Mouse (Mus musculus) liver, embryonic 14.5 days (tissue): ENCODE results near the gene B2m. TPM values are rescaled to one million over a fixed set of nuclear protein-coding genes. Genes with fewer than 3 reads are reported as not detected.

Source experiments
- ATAC-seq: fragments of 200-750 bp; cut with Nextera tagmentation; 2 replicates; pipeline ENCODE4 v1.8.0; 2017; ENCODE audit warnings: moderate number of reproducible peaks, mild to moderate bottlenecking, moderate library complexity; ENCODE audit not compliant: insufficient read depth
- DNase-seq, 3 experiments: peaks; one replicate each; pipeline ENCODE4 v3.0.0-alpha.2; 2012 to 2013; ENCODE audit warnings: low read depth in 3 of 3, low spot score in 3 of 3
- H3K27ac ChIP-seq: fragments of 300-500 bp; sonication (generic); 2 replicates; pipeline ENCODE4 v1.5.1; 2014; ENCODE audit warnings: moderate library complexity, mild to moderate bottlenecking, control low read depth, inconsistent platforms
- H3K27me3 ChIP-seq: fragments of 300-500 bp; sonication (generic); 2 replicates; pipeline ENCODE4 v1.6.1; 2014; ENCODE audit warnings: mild to moderate bottlenecking, low read length, moderate library complexity; ENCODE audit not compliant: control insufficient read depth, insufficient read depth
- H3K36me3 ChIP-seq: fragments of 300-500 bp; sonication (generic); replicated peaks from 2 replicates; pipeline ENCODE4 v1.6.1; 2014; ENCODE audit warnings: low read depth; ENCODE audit not compliant: control insufficient read depth, insufficient read depth
- H3K4me1 ChIP-seq, 2 experiments: fragments of 200-500 bp in 1 of 2; fragments of 300-500 bp in 1 of 2; sonication (generic) in 1 of 2; replicated peaks; 2 replicates each; pipeline ENCODE4 v1.6.1; 2012 to 2014; ENCODE audit warnings: antibody characterized with exemption in 1 of 2, inconsistent platforms in 1 of 2, low read length in 1 of 2; ENCODE audit not compliant: control insufficient read depth in 2 of 2, insufficient read depth in 2 of 2
- H3K4me2 ChIP-seq: fragments of 300-500 bp; sonication (generic); 2 replicates; pipeline ENCODE4 v1.6.1; 2014; ENCODE audit warnings: low read depth, mild to moderate bottlenecking, control low read depth, moderate library complexity
- H3K4me3 ChIP-seq, 2 experiments: fragments of 200-500 bp in 1 of 2; fragments of 300-500 bp in 1 of 2; sonication (generic) in 1 of 2; 2 replicates each; pipeline ENCODE4 v1.5.1; 2012 to 2014; ENCODE audit warnings: low read depth in 2 of 2, low read length in 2 of 2, mild to moderate bottlenecking in 2 of 2, control low read depth in 1 of 2, inconsistent platforms in 1 of 2, moderate library complexity in 1 of 2; ENCODE audit not compliant: insufficient read depth in 1 of 2
- H3K9ac ChIP-seq: fragments of 300-500 bp; sonication (generic); replicated peaks from 2 replicates; pipeline ENCODE4 v1.6.1; 2014; ENCODE audit warnings: mild to moderate bottlenecking, control low read depth, moderate library complexity
- H3K9me3 ChIP-seq: fragments of 300-500 bp; sonication (generic); 2 replicates; pipeline ENCODE4 v1.6.1; 2016; ENCODE audit warnings: low read length, mixed read lengths; ENCODE audit not compliant: control insufficient read depth
- CTCF ChIP-seq: IDR thresholded peaks from 2 replicates; pipeline ENCODE4 v1.5.1; 2016; ENCODE audit warnings: antibody characterized with exemption, low read depth, control low read depth
- EP300 ChIP-seq: IDR thresholded peaks from 2 replicates; pipeline ENCODE4 v1.6.1; 2016; ENCODE audit warnings: antibody characterized with exemption, low read depth
- WGBS: fragments of 180-500 bp; shearing (Covaris S2); extraction: QIAGEN DNeasy Blood & Tissue Kit; methylation state at CpG from one replicate; pipeline ENCODE4 v1.1.7; 2014; ENCODE audit not compliant: insufficient replicate concordance; 5-methylcytosine and 5-hydroxymethylcytosine counted together
- polyA plus RNA-seq, 2 experiments: library from polyadenylated mRNA; depleted of rRNA in 1 of 2; stranded (reverse) in 1 of 2; unstranded in 1 of 2; fragments of >200 nt; fragmentation: Nextera tagmentation in 1 of 2; extraction: Ambion mirVana in 1 of 2; gene quantifications; 2 replicates each; pipeline versions ENCODE4 v1.2.1 to v1.2.3; 2012 to 2014

Gene B2m
- polyA plus RNA-seq, 2 experiments, result 156 to 413 TPM

GRCm38 (mm10) chr2:122186106-122186505, 38.6 kb downstream of the B2m start, which contains the start of the genes Patl2 and Terb2:
Gene Patl2 (minus strand): TSS chr2:122186189.
Gene Terb2 (plus strand): TSS chr2:122186272.
- Histone ChIP-seq H3K27ac (no peak within 1 kb of the TSS), H3K4me2 (no peak within 1 kb of the TSS), H3K9ac (no peak within 1 kb of the TSS), H3K4me1 (peaks cover 0 to 3% of the 10 kb centered on the region in 2 experiments; a peak in 3 of 4 replicates), H3K36me3 (no peaks in the 10 kb centered on the region), H3K9me3 (no peaks in the 10 kb centered on the region), H3K4me3 (no peak within 1 kb of the TSS), H3K27me3 (no peaks in the 10 kb centered on the region)
- 74% methylated on average over 17 of the region's 17 CpGs for WGBS
- ATAC-seq (no peak), DNase-seq (no peak)
- TF ChIP-seq EP300 (no peak), CTCF (no peak)

DNA sequence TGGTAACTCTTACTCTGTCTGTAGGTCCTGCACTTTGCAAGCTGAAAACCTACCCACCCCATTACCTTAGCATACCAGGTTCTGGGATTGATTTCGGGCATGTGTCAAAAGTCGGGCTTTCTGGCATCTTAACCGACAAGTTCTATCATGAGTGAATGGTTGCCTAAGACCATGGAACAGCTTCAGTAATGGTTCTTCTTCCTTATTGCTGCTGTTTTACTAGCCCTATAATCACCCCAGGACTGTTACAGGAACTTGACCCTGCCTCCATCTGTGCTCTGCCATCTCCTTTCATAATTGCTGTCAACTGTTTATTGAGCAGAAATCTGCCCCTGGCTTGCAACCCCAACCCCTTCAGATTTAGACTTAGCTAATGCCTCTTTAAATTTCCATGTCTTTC, 39.3 kb downstream of the B2m start:
- H3K27ac ChIP-seq, result no peak overlapping the region
- H3K4me3 ChIP-seq, result no peak overlapping the region
- no peaks in the 10 kb centered on the region for H3K9me3 ChIP-seq
- peaks cover 0 to 3% of the 10 kb centered on the region in 2 experiments; a peak in 3 of 4 replicates for H3K4me1 ChIP-seq
- no peak overlapping the region for H3K9ac ChIP-seq
- H3K27me3 ChIP-seq, result no peaks in the 10 kb centered on the region
- H3K4me2 ChIP-seq, result no peak overlapping the region
- no peak for ATAC-seq
- no peak for DNase-seq
- H3K36me3 ChIP-seq, result no peaks in the 10 kb centered on the region
- TF ChIP-seq EP300 (no peak), CTCF (no peak)
- WGBS, result 78% methylated on average over 3 of the region's 3 CpGs

- Histone ChIP-seq H3K4me1 (peaks cover 0 to 3% of the 10 kb centered on the region in 2 experiments; a peak in 3 of 4 replicates), H3K36me3 (no peaks in the 10 kb centered on the region), H3K27me3 (no peaks in the 10 kb centered on the region), H3K9ac (no peak overlapping the region), H3K27ac (no peak overlapping the region), H3K4me3 (no peak overlapping the region), H3K4me2 (no peak overlapping the region), H3K9me3 (no peaks in the 10 kb centered on the region)
- TF ChIP-seq CTCF (no peak), EP300 (no peak)
- ATAC-seq (no peak), DNase-seq (no peak)
- WGBS, result 46% methylated on average over 3 of the region's 3 CpGs
Observed at GRCm38 (mm10) chr2:122191849-122192248, 44.4 kb downstream of the B2m start.

- no peaks in the 10 kb centered on the region for H3K9me3 ChIP-seq
- no peak overlapping the region for H3K9ac ChIP-seq
- no peak overlapping the region for H3K27ac ChIP-seq
- ATAC-seq (peak; percentile 43; the same call in 1 of the 2 replicates), DNase-seq (peak in 1 of 3 experiments; percentile 13)
- no peak overlapping the region for H3K4me3 ChIP-seq
- TF ChIP-seq CTCF (peak; percentile 51), EP300 (no peak)
- no peaks in the 10 kb centered on the region for H3K27me3 ChIP-seq
- 79% methylated on average over 1 of the region's 1 CpGs for WGBS
- no peak overlapping the region for H3K4me2 ChIP-seq
- H3K36me3 ChIP-seq, result no peaks in the 10 kb centered on the region
- H3K4me1 ChIP-seq, result no peaks in the 10 kb centered on the region
Observed at GRCm38 (mm10) chr2:122194509-122194929, 47.0 kb downstream of the B2m start.

DNA sequence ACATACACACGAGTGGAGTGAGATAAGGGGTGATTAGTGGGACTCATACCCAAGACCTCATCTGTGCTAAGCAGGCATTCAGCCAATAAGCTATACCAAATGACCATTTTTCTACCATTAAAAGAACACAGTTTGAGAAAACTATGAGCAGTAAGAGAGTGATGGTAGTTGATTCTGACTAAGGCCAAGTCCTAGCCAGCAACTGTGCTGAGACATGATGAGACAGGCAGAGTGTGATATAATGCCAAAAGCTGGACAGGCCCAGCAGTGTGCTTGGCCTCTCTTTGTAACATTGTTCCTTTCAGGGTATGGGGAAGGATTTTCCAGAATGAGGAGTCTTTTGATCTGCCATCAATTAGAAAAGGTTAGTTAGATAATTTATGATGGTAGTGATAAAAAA, 54.0 kb downstream of the B2m start:
- Histone ChIP-seq H3K27me3 (no peaks in the 10 kb centered on the region), H3K36me3 (no peaks in the 10 kb centered on the region), H3K4me2 (no peak overlapping the region), H3K4me3 (no peak overlapping the region), H3K9ac (no peak overlapping the region), H3K9me3 (no peaks in the 10 kb centered on the region), H3K27ac (no peak overlapping the region), H3K4me1 (peaks cover 0 to 1% of the 10 kb centered on the region in 2 experiments; a peak in 2 of 4 replicates)
- no peak for ATAC-seq
- DNase-seq, result no peak
- 41% methylated on average over 1 of the region's 1 CpGs for WGBS
- TF ChIP-seq CTCF, result no peak
- no peak for TF ChIP-seq EP300

Other genes starting within 250 kb of the B2m start
- gene Ctdspl2, start 191.7 kb upstream of the B2m start, polyA plus RNA-seq (2012; rRNA removed), result 4.4 and 7.2 TPM in 2 replicates
- 16.2 and 16.8 TPM in 2 replicates for gene Ctdspl2, start 191.7 kb upstream of the B2m start, polyA plus RNA-seq (2014; fragmentation: Nextera tagmentation; extraction: Ambion mirVana)
- gene Mageb3, start 191.6 kb upstream of the B2m start, polyA plus RNA-seq (2012; rRNA removed), result 0.04 and 0.08 TPM in 2 replicates
- 0.06 and 0.08 TPM in 2 replicates for gene Mageb3, start 191.6 kb upstream of the B2m start, polyA plus RNA-seq (2014; fragmentation: Nextera tagmentation; extraction: Ambion mirVana)
- 9.3 and 13.7 TPM in 2 replicates for gene Eif3j1, start 119.1 kb upstream of the B2m start, polyA plus RNA-seq (2012; rRNA removed)
- 7.2 and 8.7 TPM in 2 replicates for gene Eif3j1, start 119.1 kb upstream of the B2m start, polyA plus RNA-seq (2014; fragmentation: Nextera tagmentation; extraction: Ambion mirVana)
- gene Spg11, start 29.3 kb upstream of the B2m start, polyA plus RNA-seq (2012; rRNA removed), result 2.4 and 2.5 TPM in 2 replicates
- 3.4 and 3.9 TPM in 2 replicates for gene Spg11, start 29.3 kb upstream of the B2m start, polyA plus RNA-seq (2014; fragmentation: Nextera tagmentation; extraction: Ambion mirVana)
- gene Trim69, start 13.0 kb downstream of the B2m start, polyA plus RNA-seq (2012; rRNA removed), result 0.08 TPM in 1 of 2 replicates, not detected in the other
- gene Trim69, start 13.0 kb downstream of the B2m start, polyA plus RNA-seq (2014; fragmentation: Nextera tagmentation; extraction: Ambion mirVana), result not detected in 2 replicates
- gene Patl2, start 38.5 kb downstream of the B2m start, polyA plus RNA-seq (2012; rRNA removed), result 0.01 and 0.04 TPM in 2 replicates
- 0.11 TPM in 1 of 2 replicates, not detected in the other for gene Patl2, start 38.5 kb downstream of the B2m start, polyA plus RNA-seq (2014; fragmentation: Nextera tagmentation; extraction: Ambion mirVana)
- gene Terb2, start 38.6 kb downstream of the B2m start, polyA plus RNA-seq (2012; rRNA removed), result not detected in 2 replicates
- gene Terb2, start 38.6 kb downstream of the B2m start, polyA plus RNA-seq (2014; fragmentation: Nextera tagmentation; extraction: Ambion mirVana), result not detected in 2 replicates
- gene Sord, start 87.1 kb downstream of the B2m start, polyA plus RNA-seq (2012; rRNA removed), result 47.6 and 68.4 TPM in 2 replicates
- gene Sord, start 87.1 kb downstream of the B2m start, polyA plus RNA-seq (2014; fragmentation: Nextera tagmentation; extraction: Ambion mirVana), result 146 and 160 TPM in 2 replicates
- gene Duox2, start 150.8 kb downstream of the B2m start, polyA plus RNA-seq (2012; rRNA removed), result 0.01 TPM in 1 of 2 replicates, not detected in the other
- not detected in 2 replicates for gene Duox2, start 150.8 kb downstream of the B2m start, polyA plus RNA-seq (2014; fragmentation: Nextera tagmentation; extraction: Ambion mirVana)
- not detected in 2 replicates for gene Duoxa2, start 151.2 kb downstream of the B2m start, polyA plus RNA-seq (2012; rRNA removed)
- not detected in 2 replicates for gene Duoxa2, start 151.2 kb downstream of the B2m start, polyA plus RNA-seq (2014; fragmentation: Nextera tagmentation; extraction: Ambion mirVana)
- not detected in 2 replicates for gene Duoxa1, start 166.0 kb downstream of the B2m start, polyA plus RNA-seq (2012; rRNA removed)
- gene Duoxa1, start 166.0 kb downstream of the B2m start, polyA plus RNA-seq (2014; fragmentation: Nextera tagmentation; extraction: Ambion mirVana), result not detected in 2 replicates
- not detected in 2 replicates for gene Duox1, start 168.0 kb downstream of the B2m start, polyA plus RNA-seq (2012; rRNA removed)
- not detected in 2 replicates for gene Duox1, start 168.0 kb downstream of the B2m start, polyA plus RNA-seq (2014; fragmentation: Nextera tagmentation; extraction: Ambion mirVana)
- 4.4 and 7.1 TPM in 2 replicates for gene Shf, start 221.5 kb downstream of the B2m start, polyA plus RNA-seq (2012; rRNA removed)
- 1.6 and 1.8 TPM in 2 replicates for gene Shf, start 221.5 kb downstream of the B2m start, polyA plus RNA-seq (2014; fragmentation: Nextera tagmentation; extraction: Ambion mirVana)